Mouse (Mus musculus): Measurements from ENCODE around the gene Tmem51. TPM values are rescaled to one million over a fixed set of nuclear protein-coding genes. Genes with fewer than 3 reads are reported as not detected.

Tmem51 gene
- total and polyA plus RNA-seq, 3 experiments, result not detected

DNA sequence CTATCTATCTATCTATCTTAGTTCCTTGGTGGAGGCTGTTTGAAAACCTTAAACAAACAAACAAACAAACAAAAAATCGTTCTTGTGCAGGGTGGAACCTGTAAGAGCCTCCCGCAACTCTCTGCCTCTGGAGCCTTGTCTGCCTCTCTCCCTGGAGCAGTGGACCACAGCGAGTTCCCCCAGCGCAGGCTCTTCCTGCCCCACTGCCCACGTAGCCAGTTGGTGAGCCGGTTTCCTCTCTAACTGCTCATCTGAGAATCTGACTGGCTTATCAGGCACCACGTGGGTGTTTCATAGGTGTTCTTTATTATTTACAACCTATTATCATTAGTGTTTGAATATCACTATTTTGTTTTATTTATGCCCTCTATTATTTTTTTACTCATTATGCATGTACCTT is 37.6 kb downstream of the Tmem51 start:
- no peak for TF ChIP-seq ELF1 (IDR thresholded peaks at IDR 0.05; ENCODE audit: low read depth, low read length)
- no peak for TF ChIP-seq MAFK (IDR thresholded peaks at IDR 0.05; ENCODE audit: borderline replicate concordance, low read depth, low read length)
- TF ChIP-seq ZC3H11A (IDR thresholded peaks at IDR 0.05; ENCODE audit: low read depth, low read length), result no peak
- TF ChIP-seq RAD21 (IDR thresholded peaks at IDR 0.05; ENCODE audit: low read depth, low read length), result no peak
- no peak for TF ChIP-seq GATA1 (IDR thresholded peaks at IDR 0.05; ENCODE audit: low read depth, low read length)
- no peak for TF ChIP-seq NELFE (IDR thresholded peaks at IDR 0.05; ENCODE audit: low read depth, low read length)
- TF ChIP-seq E2F4 (IDR thresholded peaks at IDR 0.05; ENCODE audit: borderline replicate concordance, low read depth, low read length), result no peak
- TF ChIP-seq ETS1 (IDR thresholded peaks at IDR 0.05; ENCODE audit: low read depth, low read length), result no peak
- no peak for TF ChIP-seq HCFC1 (IDR thresholded peaks at IDR 0.05; ENCODE audit: low read depth, low read length)
- TF ChIP-seq POLR2AphosphoS5 (IDR thresholded peaks at IDR 0.05; ENCODE audit: borderline replicate concordance, low read depth, low read length), result no peak
- no peak for TF ChIP-seq NRF1 (IDR thresholded peaks at IDR 0.05; ENCODE audit: insufficient read depth, low read depth, low read length, poor library complexity, severe bottlenecking)
- no peak for TF ChIP-seq BHLHE40 (IDR thresholded peaks at IDR 0.05; ENCODE audit: borderline replicate concordance, low read depth, low read length)
- no peak for TF ChIP-seq EP300 (IDR thresholded peaks at IDR 0.05; ENCODE audit: low read depth in 1 of 2, low read length in 2 of 2)
- no peak for TF ChIP-seq POLR2AphosphoS2 (IDR thresholded peaks at IDR 0.05; ENCODE audit: low read length)
- no peak for TF ChIP-seq SIN3A (IDR thresholded peaks at IDR 0.05; ENCODE audit: low read length)
- TF ChIP-seq RCOR1 (IDR thresholded peaks at IDR 0.05; ENCODE audit: low read depth, low read length), result no peak
- no peak for TF ChIP-seq MYC (IDR thresholded peaks at IDR 0.05; ENCODE audit: low read depth, low read length)
- TF ChIP-seq UBTF (IDR thresholded peaks at IDR 0.05; ENCODE audit: borderline replicate concordance, insufficient read depth, low read depth, low read length), result no peak
- no peak for TF ChIP-seq MYB (IDR thresholded peaks at IDR 0.05; ENCODE audit: low read depth, low read length)
- no peak overlapping the region for H3K9ac ChIP-seq (ENCODE audit: control insufficient read depth, low read depth, low read length, poor library complexity, severe bottlenecking)
- no peak overlapping the region for H3K27ac ChIP-seq (ENCODE audit: control insufficient read depth, low read depth, low read length)
- no peak overlapping the region for H3K4me3 ChIP-seq (ENCODE audit: control insufficient read depth in 1 of 2, insufficient read depth in 1 of 2, low read depth in 2 of 2, low read length in 2 of 2)
- H3K9me3 ChIP-seq (replicated peaks; ENCODE audit: insufficient read depth, low read length), result no peaks in the 10 kb centered on the region
- no peaks in the 10 kb centered on the region for H3K36me3 ChIP-seq (ENCODE audit: control insufficient read depth in 1 of 2, insufficient read depth in 2 of 2, low read length in 2 of 2)
- no peaks in the 10 kb centered on the region for H3K4me1 ChIP-seq (ENCODE audit: control insufficient read depth in 1 of 2, insufficient read depth in 2 of 2, low read length in 2 of 2)
- H3K79me2 ChIP-seq (ENCODE audit: control insufficient read depth, insufficient read depth, low read length, poor library complexity), result no peaks in the 10 kb centered on the region; the same call in 1 of the 2 replicates
- H3K27me3 ChIP-seq (ENCODE audit: control insufficient read depth in 1 of 2, insufficient read depth in 2 of 2, low read length in 2 of 2), result no peaks in the 10 kb centered on the region
- DNase-seq (ENCODE audit: low read depth, low spot score), result no peak

DNA sequence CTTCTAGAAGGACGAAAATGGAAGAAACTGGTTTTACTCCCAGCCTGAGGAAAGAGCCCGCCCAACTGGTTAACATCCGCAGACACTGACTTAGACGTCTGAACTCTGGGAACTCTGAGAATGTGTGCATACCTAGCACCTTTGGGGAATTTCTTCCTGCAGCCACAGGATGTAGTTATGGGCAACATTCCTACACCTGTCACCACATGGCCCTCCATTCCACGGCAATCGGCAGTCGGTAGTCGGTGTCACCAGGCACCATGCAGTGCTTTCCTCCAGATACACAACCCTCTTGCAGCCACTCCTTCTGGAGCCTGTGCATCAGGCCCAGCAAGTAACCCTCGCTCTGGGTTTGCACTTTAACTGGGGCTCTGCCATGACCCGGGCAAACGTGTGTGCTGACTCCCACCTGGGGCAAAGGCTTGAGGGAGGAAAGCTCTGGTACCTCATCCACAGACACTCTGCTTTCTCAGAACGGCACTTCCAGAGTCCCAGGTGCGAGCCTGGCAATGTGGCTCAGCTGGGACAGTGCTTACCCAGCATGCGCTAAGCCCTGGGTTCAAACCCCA is 38.4 kb downstream of the Tmem51 start:
- Histone ChIP-seq H3K36me3 (ENCODE audit: control insufficient read depth in 1 of 2, insufficient read depth in 2 of 2, low read length in 2 of 2) (no peaks in the 10 kb centered on the region), H3K4me1 (ENCODE audit: control insufficient read depth in 1 of 2, insufficient read depth in 2 of 2, low read length in 2 of 2) (no peaks in the 10 kb centered on the region), H3K27me3 (ENCODE audit: control insufficient read depth in 1 of 2, insufficient read depth in 2 of 2, low read length in 2 of 2) (no peaks in the 10 kb centered on the region), H3K79me2 (ENCODE audit: control insufficient read depth, insufficient read depth, low read length, poor library complexity) (no peaks in the 10 kb centered on the region; the same call in 1 of the 2 replicates), H3K9ac (ENCODE audit: control insufficient read depth, low read depth, low read length, poor library complexity, severe bottlenecking) (no peak overlapping the region), H3K27ac (ENCODE audit: control insufficient read depth, low read depth, low read length) (no peak overlapping the region), H3K9me3 (replicated peaks; ENCODE audit: insufficient read depth, low read length) (no peaks in the 10 kb centered on the region), H3K4me3 (ENCODE audit: control insufficient read depth in 1 of 2, insufficient read depth in 1 of 2, low read depth in 2 of 2, low read length in 2 of 2) (no peak overlapping the region)
- DNase-seq (ENCODE audit: low read depth, low spot score), result no peak
- TF ChIP-seq TAL1 (IDR thresholded peaks at IDR 0.05; ENCODE audit: low read length), result no peak
- TF ChIP-seq POLR2AphosphoS2 (IDR thresholded peaks at IDR 0.05; ENCODE audit: low read length), result no peak
- no peak for TF ChIP-seq BHLHE40 (IDR thresholded peaks at IDR 0.05; ENCODE audit: borderline replicate concordance, low read depth, low read length)
- no peak for TF ChIP-seq MYC (IDR thresholded peaks at IDR 0.05; ENCODE audit: low read depth, low read length)
- no peak for TF ChIP-seq NELFE (IDR thresholded peaks at IDR 0.05; ENCODE audit: low read depth, low read length)
- TF ChIP-seq CHD2 (IDR thresholded peaks at IDR 0.05; ENCODE audit: low read length), result no peak
- TF ChIP-seq HCFC1 (IDR thresholded peaks at IDR 0.05; ENCODE audit: low read depth, low read length), result no peak
- TF ChIP-seq ETS1 (IDR thresholded peaks at IDR 0.05; ENCODE audit: low read depth, low read length), result no peak
- TF ChIP-seq NRF1 (IDR thresholded peaks at IDR 0.05; ENCODE audit: insufficient read depth, low read depth, low read length, poor library complexity, severe bottlenecking), result no peak
- TF ChIP-seq GATA1 (IDR thresholded peaks at IDR 0.05; ENCODE audit: low read depth, low read length), result no peak
- no peak for TF ChIP-seq ZKSCAN1 (IDR thresholded peaks at IDR 0.05; ENCODE audit: low read depth, low read length)

Measured in MEL (cell line).